Mouse (Mus musculus) stomach, embryonic 14.5 days (tissue): ENCODE measurements around the gene Rhobtb3. TPM values are rescaled to one million over a fixed set of nuclear protein-coding genes. Genes with fewer than 3 reads are reported as not detected.
A peak's percentile ranks its signal among the peaks of the same experiment; 100 is the strongest.
"Not testable (repeated sequence)": the region's sequence is repeated elsewhere in the genome, so short reads cannot be mapped to it uniquely, and the experiment has no call there.

Experiments
- ATAC-seq: fragments of 200-750 bp; cut with Nextera tagmentation; 2 replicates; pipeline ENCODE4 v1.8.0; 2017; ENCODE audit warnings: low read depth, moderate TSS enrichment; ENCODE audit not compliant: insufficient number of reproducible peaks, insufficient read depth, low FRiP score
- H3K27ac ChIP-seq: fragments of 300-500 bp; sonication (generic); 2 replicates; pipeline ENCODE4 v1.5.1; 2014; ENCODE audit warnings: mild to moderate bottlenecking, low read length, moderate library complexity, mixed read lengths
- H3K27me3 ChIP-seq: fragments of 300-500 bp; sonication (generic); 2 replicates; pipeline ENCODE4 v1.6.1; 2014; ENCODE audit warnings: low read length, control low read depth, mixed read lengths; ENCODE audit not compliant: control insufficient read depth, insufficient read depth
- H3K36me3 ChIP-seq: fragments of 300-500 bp; sonication (generic); 2 replicates; pipeline ENCODE4 v1.6.1; 2014; ENCODE audit warnings: mild to moderate bottlenecking, control low read depth, low read length, moderate library complexity, mixed read lengths; ENCODE audit not compliant: control insufficient read depth, insufficient read depth
- H3K4me1 ChIP-seq: fragments of 300-500 bp; sonication (generic); 2 replicates; pipeline ENCODE4 v1.6.1; 2014; ENCODE audit warnings: low read length, control low read depth, mixed read lengths; ENCODE audit not compliant: control insufficient read depth, insufficient read depth
- H3K4me2 ChIP-seq: fragments of 300-500 bp; sonication (generic); replicated peaks from 2 replicates; pipeline ENCODE4 v1.6.1; 2014; ENCODE audit warnings: low read depth, low read length, control low read depth
- H3K4me3 ChIP-seq: fragments of 300-500 bp; sonication (generic); 2 replicates; pipeline ENCODE4 v1.5.1; 2014; ENCODE audit warnings: low read depth, low read length, control low read depth
- H3K9ac ChIP-seq: fragments of 300-500 bp; sonication (generic); replicated peaks from 2 replicates; pipeline ENCODE4 v1.6.1; 2014; ENCODE audit warnings: low read depth, mild to moderate bottlenecking, control low read depth, low read length, moderate library complexity, mixed read lengths
- H3K9me3 ChIP-seq: fragments of 300-500 bp; sonication (generic); 2 replicates; pipeline ENCODE4 v1.6.1; 2016; ENCODE audit warnings: low read depth, low read length, control low read depth; ENCODE audit not compliant: control insufficient read depth
- WGBS: fragments of 180-500 bp; shearing (Covaris S2); extraction: QIAGEN DNeasy Blood & Tissue Kit; methylation state at CpG from one replicate; pipeline ENCODE4 v1.1.7; 2014; 5-methylcytosine and 5-hydroxymethylcytosine counted together
- polyA plus RNA-seq: library from polyadenylated mRNA; unstranded; fragments of >200 nt; fragmentation: Nextera tagmentation; extraction: Ambion mirVana; gene quantifications from 2 replicates; pipeline ENCODE4 v1.2.1, GENCODE M21; 2014

The Rhobtb3 gene
- polyA plus RNA-seq, 1 experiment from 2014 or later, result 48.6 TPM

DNA sequence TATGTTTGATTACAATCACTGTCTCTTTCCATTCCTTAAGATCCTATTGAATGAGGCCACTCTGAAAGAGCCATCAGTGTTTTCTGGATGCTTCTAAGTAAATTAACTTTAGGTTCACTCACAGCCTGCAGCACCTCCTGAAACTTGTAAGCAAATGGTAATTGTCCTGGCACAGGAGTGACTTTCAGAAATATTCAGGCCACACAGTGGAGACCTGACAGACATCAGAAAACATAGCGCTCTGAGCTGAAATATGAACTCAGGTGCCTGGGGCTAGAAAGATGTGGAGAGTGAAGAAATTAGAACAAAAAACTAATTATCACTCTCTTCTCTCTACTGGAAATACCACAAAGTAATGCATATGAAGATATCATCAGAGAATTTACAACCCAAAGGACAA, 10.4 kb downstream of the Rhobtb3 start:
- H3K27ac ChIP-seq, result no peak overlapping the region
- no peak overlapping the region for H3K9ac ChIP-seq
- H3K4me3 ChIP-seq, result no peak overlapping the region
- H3K27me3 ChIP-seq, result no peaks in the 10 kb centered on the region
- H3K36me3 ChIP-seq, result peaks cover 20% of the 10 kb centered on the region
- no peaks in the 10 kb centered on the region for H3K9me3 ChIP-seq
- no peak for ATAC-seq
- H3K4me1 ChIP-seq, result 0 out of 2 replicates have a peak, but pooled peaks cover 8% of the 10 kb centered on the region
- WGBS, result 93% methylated on average over 1 of the region's 1 CpGs
- H3K4me2 ChIP-seq, result no peak overlapping the region

DNA sequence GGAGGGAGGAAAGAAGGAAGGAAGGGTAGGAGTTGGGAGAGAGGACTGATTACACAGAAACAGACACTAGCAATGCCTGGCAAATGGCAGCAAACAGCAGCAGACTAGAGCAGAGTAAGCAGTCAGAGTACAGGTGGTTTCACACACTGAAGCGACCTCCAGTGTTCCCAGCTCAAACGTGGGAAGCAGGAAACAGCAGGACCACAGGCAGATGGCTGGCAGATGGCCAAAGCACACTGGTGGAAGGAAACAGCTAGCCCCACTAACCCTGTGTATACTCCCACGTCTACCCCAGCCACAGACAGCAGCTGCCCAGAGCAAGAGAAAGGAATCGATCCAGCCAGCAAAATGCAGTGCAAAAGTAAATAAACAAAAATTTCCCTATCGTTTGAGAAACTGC, 12.7 kb downstream of the Rhobtb3 start:
- Histone ChIP-seq H3K4me1 (0 out of 2 replicates have a peak, but pooled peaks cover 8% of the 10 kb centered on the region), H3K9me3 (no peaks in the 10 kb centered on the region), H3K9ac (no peak overlapping the region), H3K36me3 (peaks cover 12% of the 10 kb centered on the region), H3K27me3 (no peaks in the 10 kb centered on the region), H3K4me2 (no peak overlapping the region), H3K4me3 (no peak overlapping the region), H3K27ac (no peak overlapping the region; the same call in 1 of the 2 replicates)
- peak; percentile 92; the same call in 1 of the 2 replicates for ATAC-seq
- WGBS, result 11% methylated on average over 5 of the region's 5 CpGs

DNA sequence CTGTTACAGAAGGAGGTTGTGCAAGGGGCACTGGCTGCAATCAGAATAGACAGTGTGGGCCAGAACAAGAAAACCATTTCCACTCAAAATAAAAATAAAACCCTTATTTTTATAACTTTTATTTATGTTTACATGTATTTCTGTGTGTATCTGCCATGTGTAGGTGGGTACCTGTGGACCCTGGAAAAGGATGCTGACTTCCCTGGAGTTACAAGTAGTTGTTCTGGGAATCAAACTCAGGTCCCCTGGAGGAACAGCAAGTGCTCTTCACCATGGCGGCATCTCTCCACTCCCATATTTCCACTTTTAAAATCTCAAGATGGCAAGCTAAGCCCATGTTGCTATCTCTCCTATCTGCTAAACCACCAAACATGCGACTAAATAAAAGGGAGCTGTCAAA, 13.1 kb downstream of the Rhobtb3 start:
- H3K9me3 ChIP-seq, result no peaks in the 10 kb centered on the region
- no peak overlapping the region for H3K4me3 ChIP-seq
- no peak overlapping the region for H3K9ac ChIP-seq
- H3K4me1 ChIP-seq, result 0 out of 2 replicates have a peak, but pooled peaks cover 8% of the 10 kb centered on the region
- H3K27ac ChIP-seq, result no peak overlapping the region; the same call in 1 of the 2 replicates
- ATAC-seq, result no peak
- H3K36me3 ChIP-seq, result peaks cover 12% of the 10 kb centered on the region
- H3K27me3 ChIP-seq, result no peaks in the 10 kb centered on the region
- WGBS, result 61% methylated on average over 2 of the region's 2 CpGs
- no peak overlapping the region for H3K4me2 ChIP-seq

DNA sequence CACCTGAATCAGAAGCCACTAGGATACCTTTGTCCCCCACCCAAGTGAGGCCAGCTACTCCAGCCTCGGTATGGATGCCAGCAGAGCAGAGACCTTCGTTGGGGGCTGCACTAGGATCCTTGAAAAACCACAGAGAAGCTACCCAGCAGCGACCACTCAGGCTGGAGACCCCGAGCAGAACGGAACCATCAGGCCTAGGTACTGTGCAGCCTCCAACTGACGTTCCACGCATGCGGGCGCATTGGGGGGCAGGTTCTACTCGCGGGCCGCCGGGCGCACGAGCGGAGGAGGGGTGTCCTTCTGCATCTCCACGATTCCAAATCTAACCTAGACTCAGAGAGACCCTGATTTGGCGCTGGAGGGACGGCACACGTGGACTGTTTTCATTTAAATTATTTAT, 13.7 kb downstream of the Rhobtb3 start:
- no peaks in the 10 kb centered on the region for H3K9me3 ChIP-seq
- no peak overlapping the region for H3K27ac ChIP-seq
- no peak overlapping the region for H3K4me3 ChIP-seq
- H3K4me1 ChIP-seq, result 0 out of 2 replicates have a peak, but pooled peaks cover 8% of the 10 kb centered on the region
- H3K9ac ChIP-seq, result no peak overlapping the region
- ATAC-seq, result no peak
- H3K36me3 ChIP-seq, result peaks cover 12% of the 10 kb centered on the region
- H3K4me2 ChIP-seq, result no peak overlapping the region
- no peaks in the 10 kb centered on the region for H3K27me3 ChIP-seq
- 94% methylated on average over 20 of the region's 20 CpGs for WGBS

DNA sequence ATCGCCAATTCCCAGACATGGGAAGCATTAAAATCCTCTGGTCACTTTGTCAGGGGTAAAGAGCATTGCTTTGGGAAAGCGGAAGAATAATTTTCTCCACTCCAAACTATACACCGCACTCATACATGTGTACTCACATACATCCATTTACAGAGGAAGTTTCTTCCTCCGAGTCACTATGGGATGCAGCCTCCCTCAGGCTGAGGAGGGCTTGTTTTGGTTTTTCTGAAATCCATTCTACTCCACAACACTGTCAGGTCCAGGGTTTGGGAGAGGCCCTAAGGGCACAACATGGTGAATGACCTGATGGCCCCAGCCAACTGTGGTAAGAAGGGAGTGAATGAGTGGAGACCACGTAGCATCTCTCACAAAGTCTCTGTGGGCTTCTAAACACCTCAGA, 14.7 kb downstream of the Rhobtb3 start:
- not testable (repeated sequence) for H3K4me1 ChIP-seq, ATAC-seq, H3K9ac ChIP-seq, H3K9me3 ChIP-seq, H3K4me3 ChIP-seq, H3K27me3 ChIP-seq, H3K4me2 ChIP-seq, H3K27ac ChIP-seq
- 91% methylated on average over 5 of the region's 5 CpGs for WGBS
- H3K36me3 ChIP-seq, result peaks cover 12% of the 10 kb centered on the region

DNA sequence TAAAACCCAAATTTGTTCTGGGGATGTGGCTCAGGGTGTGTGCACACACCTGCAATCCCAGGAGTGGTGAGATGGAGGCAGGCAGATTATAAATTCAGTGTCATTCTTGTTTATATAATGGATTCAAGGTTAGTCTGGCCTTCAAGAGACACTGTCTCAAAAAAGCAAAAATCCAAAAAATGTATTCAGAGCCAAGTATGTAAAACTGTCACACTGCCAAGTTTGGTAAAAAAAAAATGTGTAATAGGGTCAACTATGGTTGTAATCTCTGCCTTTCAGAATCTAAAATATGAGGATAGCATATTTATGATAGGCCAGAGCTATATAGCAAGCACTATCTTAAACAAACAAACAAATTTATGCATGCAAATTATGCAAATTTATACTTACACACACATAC, 15.8 kb downstream of the Rhobtb3 start:
- no peak overlapping the region for H3K4me3 ChIP-seq
- H3K4me2 ChIP-seq, result no peak overlapping the region
- H3K36me3 ChIP-seq, result peaks cover 12% of the 10 kb centered on the region
- H3K9me3 ChIP-seq, result no peaks in the 10 kb centered on the region
- H3K4me1 ChIP-seq, result 0 out of 2 replicates have a peak, but pooled peaks cover 8% of the 10 kb centered on the region
- ATAC-seq, result no peak
- H3K27ac ChIP-seq, result no peak overlapping the region
- H3K27me3 ChIP-seq, result no peaks in the 10 kb centered on the region
- H3K9ac ChIP-seq, result no peak overlapping the region

DNA sequence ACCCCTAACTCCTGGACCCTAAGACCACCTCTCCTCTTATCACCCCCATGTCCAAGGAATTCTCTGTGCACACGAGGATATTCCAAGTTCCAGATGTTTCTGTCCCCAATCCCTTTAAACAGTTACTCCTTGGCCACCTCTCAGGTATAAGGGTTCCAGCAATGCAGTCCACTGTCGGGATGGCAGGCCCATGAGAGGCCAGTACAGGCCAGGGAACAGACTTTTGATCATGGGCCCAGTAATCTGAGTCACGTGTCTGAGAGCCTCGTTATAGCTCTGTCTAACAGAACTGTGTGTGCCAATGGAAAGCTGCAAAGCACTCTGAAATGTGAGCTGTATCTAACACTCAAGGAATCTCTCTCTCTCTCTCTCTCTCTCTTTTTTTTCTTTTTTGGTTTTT, 29.6 kb downstream of the Rhobtb3 start:
- no peak for ATAC-seq
- 71% methylated on average over 4 of the region's 4 CpGs for WGBS
- no peak overlapping the region for H3K9ac ChIP-seq
- no peak overlapping the region for H3K4me2 ChIP-seq
- no peak overlapping the region for H3K27ac ChIP-seq
- H3K4me1 ChIP-seq, result no peaks in the 10 kb centered on the region
- H3K4me3 ChIP-seq, result no peak overlapping the region
- H3K9me3 ChIP-seq, result no peaks in the 10 kb centered on the region
- no peaks in the 10 kb centered on the region for H3K27me3 ChIP-seq
- H3K36me3 ChIP-seq, result peaks cover 31% of the 10 kb centered on the region

DNA sequence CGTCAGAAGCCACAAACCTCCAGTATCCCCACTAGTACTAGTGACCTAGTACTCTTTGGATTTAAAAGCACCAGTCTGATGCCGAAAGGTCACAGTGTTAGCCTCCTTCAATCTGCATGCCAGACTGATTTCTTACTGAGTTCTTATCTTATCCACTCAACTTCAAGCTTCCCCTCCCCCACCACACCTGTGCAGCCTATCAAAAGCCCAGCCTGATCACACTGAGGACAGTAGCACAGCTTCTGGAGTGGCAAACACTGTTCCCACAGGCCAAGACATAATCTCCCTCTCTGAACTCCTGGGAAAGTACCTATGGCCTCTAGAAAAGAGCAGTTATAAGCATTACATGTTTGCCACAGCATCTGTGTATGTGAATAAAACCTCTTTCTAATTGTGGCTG, 35.5 kb downstream of the Rhobtb3 start:
- Histone ChIP-seq H3K9me3 (no peaks in the 10 kb centered on the region), H3K4me1 (no peaks in the 10 kb centered on the region), H3K27ac (no peak overlapping the region), H3K27me3 (no peaks in the 10 kb centered on the region), H3K4me2 (no peak overlapping the region), H3K36me3 (peaks cover 11% of the 10 kb centered on the region), H3K4me3 (no peak overlapping the region), H3K9ac (no peak overlapping the region)
- 0 out of 2 replicates have a peak, but pooled peaks have one; percentile 62 for ATAC-seq
- 53% methylated on average over 2 of the region's 2 CpGs for WGBS

DNA sequence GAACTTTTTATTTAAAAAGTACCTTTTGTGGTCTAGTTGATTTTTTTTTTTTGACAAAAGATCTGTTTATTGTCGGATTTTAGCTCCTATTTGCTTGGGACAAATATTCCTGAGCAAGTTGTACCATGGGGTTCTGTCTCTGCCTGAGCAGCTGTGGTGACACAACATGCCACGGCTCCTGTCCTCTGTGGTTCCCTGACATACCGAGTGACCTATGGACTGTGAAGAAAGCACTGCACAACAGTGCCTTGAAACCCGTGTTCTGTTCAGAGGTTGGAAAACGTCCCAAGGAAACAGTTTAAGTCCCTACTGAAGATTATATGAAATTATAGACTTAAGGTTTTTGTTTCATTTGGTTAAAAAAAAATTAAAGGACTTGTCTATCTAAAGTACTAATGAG, 36.6 kb downstream of the Rhobtb3 start:
- no peak for ATAC-seq
- Histone ChIP-seq H3K4me2 (no peak overlapping the region), H3K36me3 (peaks cover 7% of the 10 kb centered on the region; the same call in 1 of the 2 replicates), H3K4me3 (no peak overlapping the region), H3K9me3 (no peaks in the 10 kb centered on the region), H3K27me3 (no peaks in the 10 kb centered on the region), H3K4me1 (no peaks in the 10 kb centered on the region), H3K9ac (no peak overlapping the region), H3K27ac (no peak overlapping the region)
- WGBS, result 67% methylated on average over 5 of the region's 5 CpGs
